Mouse (Mus musculus): Measurements from ENCODE around the gene Clybl. TPM values are rescaled to one million over a fixed set of nuclear protein-coding genes. Genes with fewer than 3 reads are reported as not detected.

The Clybl gene
- total RNA-seq, 2 experiments from 2014 or later = 21.5 to 23.8 TPM

DNA sequence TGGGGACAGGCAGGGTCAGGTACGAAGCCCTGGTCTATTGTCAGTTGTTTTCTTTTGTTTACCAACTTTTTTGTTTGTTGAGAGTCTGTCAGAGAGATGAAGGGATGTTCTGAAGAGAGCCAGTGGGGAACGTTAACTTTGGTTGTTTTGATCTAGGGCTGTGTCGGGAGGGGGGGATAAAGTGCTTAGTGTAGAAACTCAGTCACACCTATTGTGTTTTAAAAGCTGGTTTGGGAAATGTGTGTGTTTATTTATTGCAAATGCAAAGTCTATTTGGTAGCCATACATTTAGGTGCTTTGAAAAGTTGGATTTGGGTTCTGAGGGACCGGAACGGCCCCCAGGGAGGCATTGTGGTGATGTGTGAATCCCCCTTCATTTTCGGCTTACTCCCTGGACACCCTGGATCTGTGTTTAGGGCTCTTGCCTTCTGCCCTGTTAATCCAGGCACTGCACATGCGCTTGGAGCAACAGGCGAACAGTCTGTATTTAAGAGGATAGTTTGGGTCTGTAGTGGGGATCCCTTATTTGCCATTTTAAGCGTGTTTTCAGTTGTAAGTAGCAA is 99.6 kb downstream of the Clybl start:
- no peak for DNase-seq (ENCODE audit: low spot score in 2 of 2)

DNA sequence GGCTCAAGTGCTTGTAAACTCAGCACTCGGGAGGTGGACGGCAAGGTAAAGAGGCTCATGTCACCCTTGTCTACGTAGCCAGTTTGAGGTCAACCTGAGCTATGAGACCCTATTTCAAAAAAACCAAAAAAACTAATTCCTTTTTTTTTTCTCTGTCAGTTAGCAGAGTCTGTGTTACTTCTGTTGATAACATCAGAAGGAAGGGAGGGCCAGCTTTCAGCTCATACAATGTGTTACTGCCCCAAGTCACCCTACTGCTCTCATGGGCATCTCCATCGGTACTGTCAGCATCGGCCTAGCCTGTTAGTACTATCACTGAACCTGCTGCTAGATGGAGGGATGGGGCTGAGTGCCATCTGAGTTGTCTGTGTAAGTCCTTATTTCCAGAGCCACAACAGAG is 102.5 kb downstream of the Clybl start:
- intact Hi-C loops (cut with DNase I) = no loop called here
- DNase-seq (ENCODE audit: low spot score in 2 of 2) = no peak

More for the DNA sequence above, 99.6 kb downstream of the Clybl start:
- intact Hi-C loops (cut with DNase I) = no loop called here

GRCm38 (mm10) chr14:122296399-122296798 is 114.9 kb downstream of the Clybl start:
- intact Hi-C loops (cut with DNase I) = no loop called here
- DNase-seq (ENCODE audit: low spot score in 2 of 2) = no peak

GRCm38 (mm10) chr14:122296864-122297263 is 115.4 kb downstream of the Clybl start:
- intact Hi-C loops (cut with DNase I) = no loop called here
- no peak for DNase-seq (ENCODE audit: low spot score in 2 of 2)

DNA sequence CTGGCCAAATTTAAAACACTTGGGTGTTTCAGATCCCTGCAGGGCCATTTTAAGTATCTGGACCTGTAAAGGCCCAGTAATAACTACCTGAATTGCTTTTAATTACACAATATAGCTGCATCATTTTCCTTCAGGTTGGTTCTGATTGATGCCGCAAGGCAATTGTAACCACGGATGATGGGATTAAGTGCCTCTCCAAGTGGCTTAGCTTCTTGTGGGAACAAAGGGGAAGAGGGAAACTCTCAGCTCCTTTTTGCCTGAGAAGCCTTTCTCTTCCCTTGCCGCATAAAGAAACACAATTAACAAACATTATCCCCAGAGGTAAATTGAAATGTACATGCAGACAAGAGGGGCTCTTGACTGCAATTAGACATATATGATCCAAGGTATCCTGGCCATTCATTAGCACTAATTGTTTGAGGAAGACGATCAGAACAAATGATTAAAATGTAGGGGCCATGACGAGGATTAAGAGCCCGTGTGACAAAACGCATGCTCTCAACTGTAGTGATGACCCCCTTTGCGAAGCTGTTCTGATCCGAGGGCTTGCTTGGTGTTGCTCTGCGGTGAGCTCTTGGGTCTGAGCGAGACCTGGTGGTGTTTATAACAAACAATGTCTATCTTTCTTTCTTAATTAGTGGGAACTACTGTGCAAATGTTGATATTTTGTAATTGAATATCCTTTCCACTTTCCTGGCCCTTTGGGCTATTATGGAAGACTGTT is 116.0 kb downstream of the Clybl start:
- intact Hi-C loops (cut with DNase I) = no loop called here

DNA sequence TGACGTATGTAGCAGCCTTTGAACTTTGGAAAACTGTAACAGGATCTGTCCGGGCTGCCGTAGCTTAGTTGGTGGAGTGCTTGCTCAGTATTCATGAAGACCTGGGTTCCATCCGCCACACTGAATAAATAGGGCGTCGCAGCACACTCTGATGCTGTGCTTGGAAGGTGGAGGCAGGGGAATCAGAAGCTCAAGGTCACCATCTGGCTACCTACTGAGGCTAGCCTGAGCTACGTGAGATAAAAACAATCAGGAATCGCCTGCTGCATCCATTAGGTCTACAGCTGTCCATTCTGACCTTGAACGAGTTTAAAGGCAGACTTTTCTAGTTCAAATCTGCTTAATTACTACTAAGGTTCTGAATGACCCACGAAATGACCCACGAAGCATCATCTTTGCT is 118.8 kb downstream of the Clybl start:
- no peak for DNase-seq (ENCODE audit: low spot score in 2 of 2)
- intact Hi-C loops (cut with DNase I) = no loop called here

More for the DNA sequence above, 116.0 kb downstream of the Clybl start:
- DNase-seq (ENCODE audit: low spot score in 2 of 2) = no peak

GRCm38 (mm10) chr14:122303821-122304220 is 122.3 kb downstream of the Clybl start:
- no peak for DNase-seq (ENCODE audit: low spot score in 2 of 2)
- intact Hi-C loops (cut with DNase I) = no loop called here

- intact Hi-C loops (cut with DNase I) = no loop called here
- peak in 1 of 2 experiments; percentile 20 for DNase-seq (ENCODE audit: low spot score in 2 of 2)
Measured at GRCm38 (mm10) chr14:122305132-122305531, 123.6 kb downstream of the Clybl start.

DNA sequence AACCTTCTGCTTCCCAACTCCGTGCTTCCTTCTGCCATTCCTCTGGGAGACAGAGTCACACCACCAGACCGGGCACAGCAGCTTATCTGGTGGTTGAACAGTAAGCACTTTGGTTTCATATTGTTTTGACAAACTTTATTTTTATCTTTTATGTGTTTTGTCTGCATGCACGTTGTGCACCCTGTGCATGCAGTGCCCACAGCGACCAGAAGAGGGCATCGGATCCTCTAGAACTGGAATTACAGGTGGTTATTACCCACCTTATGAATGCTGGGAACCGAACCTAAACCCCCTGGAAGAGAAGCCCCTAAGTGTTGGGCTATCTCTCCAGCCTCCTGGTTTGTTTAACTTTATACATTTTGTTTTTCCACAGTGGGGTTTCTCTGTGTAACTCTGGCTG is 130.9 kb downstream of the Clybl start:
- intact Hi-C loops (cut with DNase I) = no loop called here
- no peak for DNase-seq (ENCODE audit: low spot score in 2 of 2)

DNA sequence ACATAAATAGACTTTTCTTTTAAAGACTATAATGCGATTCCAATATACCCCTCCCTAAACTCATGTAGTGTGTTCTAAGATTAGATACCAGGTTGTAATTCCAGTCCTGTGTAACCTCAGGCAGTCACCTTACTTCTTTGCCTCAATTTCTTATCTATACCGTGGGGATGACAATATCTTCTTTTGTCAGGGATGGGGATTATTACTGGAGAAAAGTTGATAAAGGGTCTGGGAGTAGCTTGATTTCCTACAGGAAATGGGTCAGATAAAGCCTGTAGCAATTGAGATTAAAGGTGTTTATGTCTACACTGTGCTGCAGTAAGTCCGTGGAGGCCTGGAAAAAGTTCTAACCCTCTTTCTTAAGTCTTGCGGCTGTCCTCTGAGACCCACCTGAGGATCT is 131.8 kb downstream of the Clybl start:
- intact Hi-C loops (cut with DNase I) = no loop called here
- DNase-seq (ENCODE audit: low spot score in 2 of 2) = no peak

DNA sequence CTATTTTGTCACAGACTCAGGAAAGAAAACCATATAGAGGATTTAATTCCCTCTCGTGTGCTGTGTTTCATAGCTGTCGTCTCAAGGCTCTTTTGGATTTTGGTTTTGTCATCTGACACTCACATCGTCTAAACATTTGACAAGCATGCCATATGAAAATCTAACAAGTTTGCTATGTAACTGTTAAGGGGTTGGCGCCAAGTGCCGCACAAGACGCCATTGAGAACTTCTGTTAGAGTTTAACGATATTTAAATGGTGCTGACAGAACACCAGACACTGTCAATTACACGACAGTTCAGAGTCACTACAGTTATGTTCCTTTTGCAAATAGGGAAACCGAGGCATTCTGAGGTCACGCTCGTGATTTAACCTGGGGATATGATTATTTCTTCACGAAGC is 134.2 kb downstream of the Clybl start:
- no peak for DNase-seq (ENCODE audit: low spot score in 2 of 2)
- intact Hi-C loops (cut with DNase I) = no loop called here

- intact Hi-C loops (cut with DNase I) = loop anchor here (5.0 kb wide), 1 partner anchor 50 kb away; no protein-coding TSS in a partner anchor
- DNase-seq (ENCODE audit: low spot score in 2 of 2) = no peak
Measured at GRCm38 (mm10) chr14:122322136-122322535, 140.6 kb downstream of the Clybl start.

GRCm38 (mm10) chr14:122323838-122324458 is 142.4 kb downstream of the Clybl start:
- intact Hi-C loops (cut with DNase I) = loop anchor here (5.0 kb wide), 1 partner anchor 48 kb away; no protein-coding TSS in a partner anchor
- DNase-seq (ENCODE audit: low spot score in 2 of 2) = no peak

DNA sequence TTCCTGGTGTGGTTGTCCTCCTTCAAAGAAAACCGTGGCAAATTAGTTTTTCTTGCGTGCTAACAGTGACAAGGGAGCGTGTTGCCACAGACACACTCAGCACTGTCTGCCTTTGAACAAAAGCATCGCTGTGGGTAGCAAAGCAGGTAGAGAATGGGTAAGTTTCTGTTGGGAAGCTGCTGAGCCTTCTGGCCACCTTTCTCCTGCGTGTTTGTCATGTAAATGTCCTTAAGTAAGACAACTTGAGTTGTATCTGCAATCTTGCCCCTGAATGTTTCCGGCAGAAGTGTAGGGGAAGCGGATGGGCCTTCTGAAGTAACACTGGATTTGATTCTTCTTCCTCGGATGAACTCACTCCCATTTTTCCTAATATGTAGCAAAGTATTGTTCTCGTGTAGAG is 148.6 kb downstream of the Clybl start:
- intact Hi-C loops (cut with DNase I) = no loop called here
- DNase-seq (ENCODE audit: low spot score in 2 of 2) = no peak

- DNase-seq (ENCODE audit: low spot score in 2 of 2) = no peak
- intact Hi-C loops (cut with DNase I) = no loop called here
Measured at GRCm38 (mm10) chr14:122330716-122331115, 149.2 kb downstream of the Clybl start.

- DNase-seq (ENCODE audit: low spot score in 2 of 2) = no peak
- intact Hi-C loops (cut with DNase I) = no loop called here
Measured at GRCm38 (mm10) chr14:122331635-122332460, 150.3 kb downstream of the Clybl start.

DNA sequence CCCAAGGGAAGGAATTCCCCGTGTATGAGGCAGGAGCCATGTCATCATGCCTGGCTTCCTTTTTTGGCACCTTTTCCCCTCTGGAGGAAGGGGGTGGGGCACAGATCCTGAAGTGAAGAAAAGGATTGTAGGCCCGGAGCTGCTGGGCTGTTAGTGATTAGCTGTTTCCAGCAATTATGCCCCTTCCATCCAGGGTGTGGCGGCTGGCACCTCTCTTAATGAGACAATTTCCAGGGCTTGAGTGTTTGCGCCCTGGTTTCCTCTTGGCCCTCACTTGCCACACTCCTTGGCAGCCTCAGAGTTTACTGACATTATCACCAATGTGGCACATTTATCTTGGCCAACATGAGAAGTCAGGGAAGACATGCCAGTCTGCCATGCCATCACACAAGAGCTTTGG is 155.5 kb downstream of the Clybl start:
- no peak for DNase-seq (ENCODE audit: low spot score in 2 of 2)
- intact Hi-C loops (cut with DNase I) = no loop called here

DNA sequence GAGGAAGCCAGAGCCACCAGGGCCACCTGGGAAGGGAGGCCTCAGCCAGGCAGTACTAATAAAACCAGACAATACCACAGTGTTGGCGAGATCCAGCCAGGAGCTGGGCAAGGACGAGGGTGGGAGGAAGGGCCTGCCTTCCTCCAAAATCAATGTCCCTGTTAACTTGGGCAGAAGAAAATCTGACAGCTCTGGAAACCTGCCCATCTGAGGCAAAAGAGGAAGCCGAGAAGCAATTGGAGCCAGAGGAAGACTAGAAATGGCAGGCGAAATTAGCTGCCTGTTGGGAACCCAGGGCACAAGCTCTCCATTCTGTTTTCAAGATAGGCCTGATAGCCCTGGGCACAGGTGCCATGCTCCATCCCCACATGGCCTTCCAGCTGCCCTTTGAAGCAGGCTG is 157.3 kb downstream of the Clybl start:
- peak in 1 of 2 experiments; percentile 8 for DNase-seq (ENCODE audit: low spot score in 2 of 2)

GRCm38 (mm10) chr14:122340141-122340540 is 158.6 kb downstream of the Clybl start:
- no peak for DNase-seq (ENCODE audit: low spot score in 2 of 2)
- intact Hi-C loops (cut with DNase I) = no loop called here

More for the DNA sequence above, 157.3 kb downstream of the Clybl start:
- intact Hi-C loops (cut with DNase I) = no loop called here
